Mouse (Mus musculus) intestine, postnatal 0 days (tissue): Measurements from ENCODE around the gene Fars2. TPM values are rescaled to one million over a fixed set of nuclear protein-coding genes. Genes with fewer than 3 reads are reported as not detected.
A peak's percentile ranks its signal among the peaks of the same experiment; 100 is the strongest.

Experiments
- ATAC-seq: fragments of 200-750 bp; cut with Nextera tagmentation; 2 replicates; pipeline ENCODE4 v1.8.0; 2017; ENCODE audit warnings: mild to moderate bottlenecking, moderate TSS enrichment, moderate library complexity
- H3K27ac ChIP-seq: fragments of 300-500 bp; sonication (generic); 2 replicates; pipeline ENCODE4 v1.5.1; 2014; ENCODE audit warnings: mild to moderate bottlenecking, low read depth, low read length, moderate library complexity
- H3K27me3 ChIP-seq: fragments of 300-500 bp; sonication (generic); replicated peaks from 2 replicates; pipeline ENCODE4 v1.6.1; 2014; ENCODE audit warnings: low read length, mixed read lengths; ENCODE audit not compliant: control insufficient read depth, insufficient read depth
- H3K36me3 ChIP-seq: fragments of 300-500 bp; sonication (generic); 2 replicates; pipeline ENCODE4 v1.6.1; 2014; ENCODE audit warnings: mild to moderate bottlenecking, moderate library complexity; ENCODE audit not compliant: control insufficient read depth, insufficient read depth
- H3K4me1 ChIP-seq: fragments of 300-500 bp; sonication (generic); replicated peaks from 2 replicates; pipeline ENCODE4 v1.6.1; 2014; ENCODE audit warnings: antibody characterized with exemption, low read length, mixed read lengths; ENCODE audit not compliant: control insufficient read depth, insufficient read depth
- H3K4me2 ChIP-seq: fragments of 300-500 bp; sonication (generic); replicated peaks from 2 replicates; pipeline ENCODE4 v1.6.1; 2014; ENCODE audit warnings: low read depth, mild to moderate bottlenecking, moderate library complexity
- H3K4me3 ChIP-seq: fragments of 300-500 bp; sonication (generic); 2 replicates; pipeline ENCODE4 v1.5.1; 2014; ENCODE audit warnings: low read depth, low read length
- H3K9ac ChIP-seq: fragments of 300-500 bp; sonication (generic); 2 replicates; pipeline ENCODE4 v1.6.1; 2014; ENCODE audit warnings: mild to moderate bottlenecking, low read depth, low read length
- H3K9me3 ChIP-seq: fragments of 300-500 bp; sonication (generic); 2 replicates; pipeline ENCODE4 v1.6.1; 2016; ENCODE audit warnings: mixed run types; ENCODE audit not compliant: control insufficient read depth
- CTCF ChIP-seq: sonication (generic); IDR thresholded peaks from 2 replicates; pipeline ENCODE4 v1.5.1; 2016; ENCODE audit warnings: low read depth, mild to moderate bottlenecking, control low read depth, antibody characterized with exemption, moderate library complexity
- WGBS: fragments of 180-500 bp; shearing (Covaris S2); extraction: QIAGEN DNeasy Blood & Tissue Kit; methylation state at CpG from one replicate; pipeline ENCODE4 v1.1.7; 2014; 5-methylcytosine and 5-hydroxymethylcytosine counted together
- polyA plus RNA-seq: library from polyadenylated mRNA; unstranded; fragments of >200 nt; fragmentation: Nextera tagmentation; extraction: Ambion mirVana; gene quantifications from 2 replicates; pipeline ENCODE4 v1.2.1, GENCODE M21; 2015

Gene Fars2
- polyA plus RNA-seq, 1 experiment from 2014 or later, result 29.8 TPM

DNA sequence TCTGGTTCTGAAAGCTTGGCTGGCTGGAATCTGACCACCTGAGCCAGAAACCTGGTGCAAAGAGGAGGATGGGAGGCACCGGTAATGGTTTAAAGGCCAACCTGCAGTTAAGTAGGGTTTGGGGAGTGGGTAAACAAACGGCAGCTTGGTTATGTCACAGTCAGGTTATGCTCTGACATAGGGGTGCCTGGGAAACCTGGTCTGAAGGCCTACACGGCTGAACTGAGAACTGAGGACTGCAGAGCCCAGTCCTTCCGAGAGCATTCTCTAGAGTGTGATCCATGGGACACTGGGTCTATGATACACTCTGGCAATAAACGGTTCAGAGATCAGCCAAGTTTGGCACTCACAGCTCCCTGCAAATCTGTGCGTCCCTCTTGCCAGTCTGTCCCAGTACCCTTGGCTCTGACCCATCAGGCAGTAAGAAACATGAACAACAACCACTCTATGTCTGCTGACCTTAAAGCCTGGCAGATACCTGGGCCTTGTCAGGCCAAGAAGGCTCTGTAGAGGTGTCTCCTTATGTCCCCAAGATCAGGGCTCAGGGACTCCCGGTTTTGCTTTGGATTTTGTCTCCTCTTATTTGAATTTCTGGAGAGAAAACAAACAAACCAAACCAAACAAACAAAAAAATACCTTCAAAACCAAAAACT, 460.8 kb downstream of the Fars2 start:
- 48% methylated on average over 7 of the region's 7 CpGs for WGBS
- H3K4me1 ChIP-seq, result 0 out of 2 replicates have a peak, but pooled peaks cover 2% of the 10 kb centered on the region
- H3K27ac ChIP-seq, result no peak overlapping the region
- no peaks in the 10 kb centered on the region for H3K27me3 ChIP-seq
- no peak for ATAC-seq
- no peaks in the 10 kb centered on the region for H3K9me3 ChIP-seq
- H3K9ac ChIP-seq, result no peak overlapping the region
- peak overlapping the region; percentile 42; the same call in 1 of the 2 replicates for H3K4me3 ChIP-seq
- no peaks in the 10 kb centered on the region for H3K36me3 ChIP-seq
- TF ChIP-seq CTCF, result no peak
- H3K4me2 ChIP-seq, result peak overlapping the region; percentile 78

DNA sequence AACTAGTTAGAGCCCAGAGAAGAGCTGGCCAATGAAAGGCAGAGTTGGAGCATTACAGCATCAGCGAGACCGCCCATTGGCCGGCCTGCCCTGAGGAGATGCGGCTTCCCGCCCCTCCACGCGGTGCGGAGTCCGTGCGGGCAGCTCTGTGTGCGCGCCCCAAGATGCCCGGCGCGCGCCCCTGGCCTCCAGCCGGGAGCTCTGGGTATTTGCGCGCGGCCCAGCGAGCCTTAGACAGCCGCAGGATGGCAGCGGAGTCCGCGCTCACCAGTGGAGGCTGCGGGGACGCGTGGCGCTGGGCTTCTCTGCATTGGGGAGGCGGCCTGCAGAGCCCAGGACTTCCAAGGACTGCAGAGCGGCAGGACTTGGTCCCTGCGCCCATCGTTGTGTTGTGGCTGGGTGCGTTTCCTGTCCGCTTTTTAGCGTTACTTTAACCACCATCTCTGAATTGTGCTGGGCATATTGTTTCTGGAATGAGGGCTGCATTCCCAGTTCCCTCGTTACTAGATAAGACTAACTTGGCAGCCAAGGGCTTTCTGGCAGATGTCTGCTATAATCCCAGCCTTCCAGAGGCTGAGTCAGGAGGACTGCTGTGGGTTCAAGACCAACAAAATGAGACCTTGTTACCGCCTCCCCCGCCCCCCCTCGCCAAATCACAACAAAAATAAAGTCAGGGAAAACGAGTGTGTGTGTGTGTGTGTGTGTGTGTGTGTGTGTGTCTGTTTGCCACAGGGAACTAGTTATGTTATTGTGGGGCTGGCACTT, 461.5 kb downstream of the Fars2 start:
- peak; percentile 89 for ATAC-seq
- H3K36me3 ChIP-seq, result no peaks in the 10 kb centered on the region
- H3K9me3 ChIP-seq, result no peaks in the 10 kb centered on the region
- H3K4me2 ChIP-seq, result peak overlapping the region; percentile 78
- H3K9ac ChIP-seq, result no peak overlapping the region
- peak overlapping the region; percentile 42 for H3K4me3 ChIP-seq
- no peak overlapping the region for H3K27ac ChIP-seq
- no peaks in the 10 kb centered on the region for H3K27me3 ChIP-seq
- WGBS, result 3% methylated on average over 41 of the region's 41 CpGs
- TF ChIP-seq CTCF, result peak; percentile 69
- 0 out of 2 replicates have a peak, but pooled peaks cover 2% of the 10 kb centered on the region for H3K4me1 ChIP-seq

DNA sequence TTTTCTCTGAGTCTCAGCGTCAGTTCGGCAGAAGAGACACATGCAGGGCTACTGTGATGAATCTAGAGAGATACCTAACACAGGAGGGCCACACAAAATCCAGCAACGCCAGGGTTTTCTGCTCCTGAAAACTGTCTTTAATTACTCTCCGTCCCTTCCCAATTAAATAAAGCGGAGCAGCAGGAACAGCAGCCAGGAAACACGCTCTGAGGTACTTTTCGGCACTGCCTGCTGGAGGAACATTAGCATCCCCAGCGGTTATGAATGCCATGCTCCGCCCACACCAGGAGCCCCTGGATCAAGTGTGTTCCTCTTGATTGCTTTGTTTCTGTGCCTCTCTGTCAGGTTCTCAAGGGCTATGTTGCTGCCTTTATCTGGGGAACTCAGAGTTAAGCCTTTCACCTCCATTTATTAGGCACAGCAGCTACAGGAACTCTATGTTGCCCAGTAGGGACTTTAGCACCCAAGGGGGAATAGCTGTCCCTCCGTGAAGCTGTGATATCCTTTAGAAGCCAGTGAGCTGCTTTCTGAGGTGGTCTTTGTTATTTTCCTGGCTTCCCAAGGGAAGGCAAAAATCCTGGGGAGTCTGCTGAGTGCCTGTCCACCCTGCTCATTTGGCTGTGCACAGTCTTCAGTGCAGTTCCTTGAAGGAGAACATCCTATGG, 465.3 kb downstream of the Fars2 start:
- Histone ChIP-seq H3K9ac (no peak overlapping the region), H3K9me3 (no peaks in the 10 kb centered on the region), H3K27me3 (0 out of 2 replicates have a peak, but pooled peaks cover 4% of the 10 kb centered on the region), H3K36me3 (no peaks in the 10 kb centered on the region), H3K4me3 (no peak overlapping the region), H3K4me2 (no peak overlapping the region), H3K27ac (no peak overlapping the region), H3K4me1 (0 out of 2 replicates have a peak, but pooled peaks cover 2% of the 10 kb centered on the region)
- 38% methylated on average over 10 of the region's 10 CpGs for WGBS
- ATAC-seq, result no peak
- TF ChIP-seq CTCF, result no peak

DNA sequence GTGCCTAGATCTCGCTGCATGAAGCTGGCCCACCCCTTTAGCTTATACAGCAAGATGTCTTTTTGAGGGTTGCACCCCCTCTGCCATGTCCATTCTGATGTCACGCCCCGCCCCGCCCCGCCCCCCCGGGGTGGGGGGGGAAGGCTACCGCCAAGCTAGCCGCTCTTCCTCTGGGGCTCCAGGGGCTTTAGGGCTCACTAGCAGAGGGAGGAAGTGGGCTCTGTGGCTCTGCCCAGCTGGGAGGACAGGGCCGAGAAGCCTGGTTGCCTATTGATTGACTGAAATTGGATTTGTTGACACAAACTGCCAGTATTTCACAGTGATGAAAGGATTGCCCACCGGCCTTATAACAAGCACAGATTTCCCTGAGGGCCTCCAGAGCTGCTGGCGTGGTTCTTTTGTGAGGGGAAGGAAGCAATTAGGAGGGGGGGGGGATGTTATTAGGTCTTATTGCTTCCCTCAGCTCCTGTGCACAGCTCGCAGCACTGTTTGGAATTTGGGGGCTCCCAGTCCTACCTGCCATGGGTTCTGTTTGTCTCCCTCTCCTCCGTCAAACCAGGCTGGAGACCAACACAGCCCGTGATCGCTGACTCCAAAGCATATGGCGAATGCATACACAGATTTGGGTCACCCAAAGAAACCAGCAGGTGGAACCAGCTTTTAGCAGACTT, 466.4 kb downstream of the Fars2 start:
- Histone ChIP-seq H3K27me3 (0 out of 2 replicates have a peak, but pooled peaks cover 4% of the 10 kb centered on the region), H3K4me1 (no peaks in the 10 kb centered on the region), H3K4me3 (no peak overlapping the region), H3K27ac (no peak overlapping the region), H3K9ac (no peak overlapping the region), H3K36me3 (no peaks in the 10 kb centered on the region), H3K9me3 (no peaks in the 10 kb centered on the region), H3K4me2 (no peak overlapping the region)
- WGBS, result 34% methylated on average over 16 of the region's 16 CpGs
- no peak for TF ChIP-seq CTCF
- ATAC-seq, result no peak

DNA sequence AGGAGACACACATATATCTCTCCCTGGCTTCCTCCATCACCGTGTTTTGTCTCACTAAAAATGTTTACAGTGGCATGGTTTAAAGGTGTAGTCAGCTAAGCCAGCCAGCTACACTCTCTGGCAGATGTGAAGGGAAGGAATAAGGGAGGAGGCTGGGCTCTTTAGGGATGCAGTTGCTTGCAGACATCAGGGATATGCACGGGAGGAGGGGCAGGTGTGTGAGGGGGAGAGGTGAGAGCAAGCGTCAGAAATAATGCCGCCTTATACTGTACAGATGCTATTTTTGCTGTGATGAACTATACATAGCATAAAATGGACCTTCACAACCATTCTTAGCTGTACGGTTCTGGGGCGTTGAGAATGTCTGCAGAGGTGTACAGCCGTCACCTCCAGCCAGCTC, 467.0 kb downstream of the Fars2 start:
- Histone ChIP-seq H3K27me3 (0 out of 2 replicates have a peak, but pooled peaks cover 4% of the 10 kb centered on the region), H3K9ac (no peak overlapping the region), H3K4me3 (no peak overlapping the region), H3K27ac (no peak overlapping the region), H3K4me1 (no peaks in the 10 kb centered on the region), H3K36me3 (no peaks in the 10 kb centered on the region), H3K4me2 (no peak overlapping the region), H3K9me3 (no peaks in the 10 kb centered on the region)
- WGBS, result 75% methylated on average over 7 of the region's 7 CpGs
- no peak for TF ChIP-seq CTCF
- no peak for ATAC-seq
